Mouse (Mus musculus) urinary bladder, adult 2 months (tissue): Measurements from ENCODE around the gene Thsd4. TPM values are rescaled to one million over a fixed set of nuclear protein-coding genes. Genes with fewer than 3 reads are reported as not detected.

Experiments used
- DNase-seq: peaks from one replicate; pipeline ENCODE4 v3.0.0; 2022; ENCODE audit warnings: low spot score
- polyA plus RNA-seq: library from polyadenylated mRNA; depleted of rRNA; stranded (reverse); fragments of >200 nt; gene quantifications from 2 replicates; pipeline ENCODE4 v1.2.3, GENCODE M21; 2012

Gene Thsd4
- polyA plus RNA-seq, 1 experiment, result 19.5 TPM

DNA sequence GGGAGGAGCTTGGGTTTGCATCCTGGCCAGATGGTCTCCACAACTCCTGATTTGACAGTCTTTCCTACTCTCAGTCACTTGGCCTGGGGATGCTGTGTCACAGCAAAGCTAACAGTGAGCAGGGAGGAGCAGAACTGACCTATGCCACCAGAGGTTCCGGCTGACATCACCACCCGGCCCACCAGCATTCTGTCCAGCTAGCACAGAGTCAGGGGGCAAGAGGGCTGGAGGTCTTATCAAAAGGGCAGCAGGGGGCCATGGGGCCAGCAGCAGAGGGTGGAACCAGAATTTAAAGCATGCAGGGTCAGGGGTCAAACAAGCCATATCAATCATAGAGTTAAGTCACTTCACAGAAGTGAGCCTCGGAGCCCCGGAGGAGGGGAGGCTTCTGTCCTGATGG is 4.7 kb downstream of the Thsd4 start:
- no peak for DNase-seq

DNA sequence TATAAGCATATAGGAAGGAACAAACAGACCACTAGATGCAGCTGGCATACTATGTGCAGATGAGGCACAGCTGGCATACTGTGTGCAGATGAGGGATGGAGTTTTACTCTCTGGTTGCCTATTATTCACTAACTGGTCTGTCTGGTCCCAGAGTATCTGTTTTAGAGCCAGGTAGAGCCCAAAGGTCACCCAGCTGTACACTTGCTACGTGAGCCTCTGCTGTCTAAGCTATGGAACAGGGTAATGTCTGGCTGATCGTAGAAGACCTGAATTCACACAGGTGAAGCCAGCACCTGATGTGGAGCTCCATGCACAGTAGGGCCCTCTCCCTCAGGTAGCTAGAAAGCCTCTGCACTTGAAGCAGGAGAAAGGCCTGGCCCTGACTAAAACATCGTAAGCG is 5.5 kb downstream of the Thsd4 start:
- no peak for DNase-seq

DNA sequence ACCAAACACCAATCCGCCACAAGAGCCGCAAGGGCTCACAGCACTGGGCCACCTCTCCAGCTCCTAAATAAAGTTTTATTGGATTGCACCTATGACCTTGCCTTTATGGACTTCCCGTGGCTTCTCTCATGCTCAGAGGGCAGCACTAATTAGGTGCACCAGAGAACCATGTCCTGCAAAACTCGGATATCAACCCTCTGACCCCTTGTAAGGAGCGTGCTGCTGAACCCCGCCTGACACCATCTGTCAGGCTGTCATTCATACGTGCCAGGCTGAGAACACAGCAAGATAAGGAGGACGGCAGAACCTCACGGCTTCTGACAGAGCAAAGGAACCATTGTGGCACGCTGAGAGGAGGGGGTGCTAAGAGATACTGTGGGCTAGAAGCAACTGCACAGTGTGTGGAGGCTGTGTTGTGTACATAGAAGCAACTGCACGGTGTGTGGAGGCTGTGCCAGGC is 8.5 kb downstream of the Thsd4 start:
- DNase-seq, result no peak

DNA sequence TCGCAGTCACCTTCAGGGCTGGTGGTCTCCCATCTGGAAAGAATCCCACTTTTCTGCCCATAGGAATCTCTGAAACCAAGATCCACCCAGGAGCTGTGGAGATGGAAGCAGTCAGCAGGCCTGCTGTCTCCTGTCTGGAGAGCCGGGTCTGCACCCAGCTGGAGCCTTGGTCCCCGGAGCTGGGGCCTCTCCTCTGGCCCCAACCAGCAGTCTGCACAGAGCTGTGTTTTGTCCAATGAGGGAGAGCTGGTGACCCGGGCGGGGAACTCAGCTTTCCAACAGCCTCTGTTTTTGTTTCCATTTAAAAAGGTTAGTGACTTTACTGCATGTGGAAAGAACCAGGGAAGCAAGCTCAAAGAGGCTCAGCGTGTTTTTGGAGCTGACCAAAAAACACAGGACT is 11.0 kb downstream of the Thsd4 start:
- no peak for DNase-seq

GRCm38 (mm10) chr9:60506136-60506535 is 15.7 kb downstream of the Thsd4 start:
- no peak for DNase-seq

DNA sequence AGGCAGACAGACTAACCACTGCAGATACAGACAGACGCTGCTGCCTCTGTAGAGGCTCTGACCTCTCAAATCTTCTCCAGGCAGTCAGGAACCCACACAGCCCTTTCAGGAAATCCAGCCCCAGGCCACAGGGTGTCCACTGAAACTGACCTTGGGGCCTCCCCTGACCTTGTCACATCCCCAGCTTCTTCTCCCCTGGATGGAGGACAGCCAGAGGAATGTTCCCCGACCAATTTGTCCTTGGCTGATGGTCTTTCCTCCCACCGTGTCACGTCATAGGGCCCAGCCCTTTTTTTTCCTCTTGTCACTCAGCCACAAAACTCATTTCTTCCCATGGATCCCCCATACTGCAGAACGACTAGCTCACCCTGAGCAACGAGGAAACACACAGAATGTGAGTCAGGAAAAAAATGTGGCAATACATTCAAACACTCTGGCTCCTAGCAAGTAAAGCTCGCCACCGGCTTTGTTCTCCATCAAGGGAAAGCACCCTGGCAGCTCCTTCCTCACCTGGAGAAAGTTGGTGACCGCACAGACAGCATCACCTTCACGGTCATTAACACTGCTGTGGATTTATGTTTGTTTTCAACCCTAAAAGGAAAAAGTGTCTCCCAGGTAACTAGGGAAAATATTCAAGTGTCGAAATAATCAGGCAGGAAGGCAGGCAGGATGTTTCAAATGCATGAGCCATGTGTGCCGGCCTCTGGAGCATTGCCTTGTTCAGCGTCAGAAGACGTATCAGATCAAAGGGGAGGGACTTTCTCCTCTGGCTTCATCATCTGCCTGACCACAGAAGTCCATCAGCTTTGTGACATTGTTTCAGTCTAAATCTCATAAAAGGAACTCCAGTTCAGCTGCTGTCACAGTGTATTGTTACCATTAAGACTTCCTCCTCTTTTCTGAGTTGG is 17.2 kb downstream of the Thsd4 start:
- DNase-seq, result no peak

- DNase-seq, result peak; percentile 21
Measured at GRCm38 (mm10) chr9:60502220-60502619, 19.6 kb downstream of the Thsd4 start.

DNA sequence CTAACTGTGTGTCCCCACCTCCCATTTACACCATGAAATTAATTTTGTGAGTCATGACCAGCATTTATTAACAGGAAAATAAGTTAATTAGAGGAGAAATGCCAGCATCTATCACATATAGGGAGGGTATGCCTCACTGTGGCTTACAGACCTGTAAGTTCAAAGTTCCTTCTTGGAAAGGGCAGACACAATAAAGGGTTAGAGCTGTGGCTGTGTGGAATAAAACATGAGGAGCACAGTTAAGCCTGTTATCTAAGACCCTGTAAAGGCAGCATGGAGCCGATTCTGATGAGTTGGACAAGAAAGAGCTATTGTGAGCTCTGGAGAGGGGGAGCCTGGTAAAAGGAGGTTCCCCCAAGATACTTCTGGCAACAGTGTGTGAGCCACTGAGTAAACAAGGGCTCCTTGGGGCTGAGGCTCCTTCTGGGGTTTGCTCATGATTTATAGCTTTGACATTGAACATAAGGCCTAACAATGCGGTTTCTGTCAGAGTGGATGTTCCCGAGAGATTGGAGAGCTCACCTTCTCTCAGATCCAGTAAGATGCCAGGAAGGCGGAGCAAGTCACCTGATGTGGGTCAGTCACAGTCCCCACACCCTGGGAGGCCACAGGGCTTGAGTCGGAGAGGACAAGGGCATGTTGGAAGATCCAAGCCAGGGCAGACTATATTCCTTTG is 20.2 kb downstream of the Thsd4 start:
- DNase-seq, result no peak

GRCm38 (mm10) chr9:60492275-60492974 is 29.4 kb downstream of the Thsd4 start:
- DNase-seq, result no peak

GRCm38 (mm10) chr9:60491489-60492100 is 30.3 kb downstream of the Thsd4 start:
- no peak for DNase-seq

GRCm38 (mm10) chr9:60491079-60491478 is 30.8 kb downstream of the Thsd4 start:
- no peak for DNase-seq

GRCm38 (mm10) chr9:60488816-60489215 is 33.0 kb downstream of the Thsd4 start:
- no peak for DNase-seq

DNA sequence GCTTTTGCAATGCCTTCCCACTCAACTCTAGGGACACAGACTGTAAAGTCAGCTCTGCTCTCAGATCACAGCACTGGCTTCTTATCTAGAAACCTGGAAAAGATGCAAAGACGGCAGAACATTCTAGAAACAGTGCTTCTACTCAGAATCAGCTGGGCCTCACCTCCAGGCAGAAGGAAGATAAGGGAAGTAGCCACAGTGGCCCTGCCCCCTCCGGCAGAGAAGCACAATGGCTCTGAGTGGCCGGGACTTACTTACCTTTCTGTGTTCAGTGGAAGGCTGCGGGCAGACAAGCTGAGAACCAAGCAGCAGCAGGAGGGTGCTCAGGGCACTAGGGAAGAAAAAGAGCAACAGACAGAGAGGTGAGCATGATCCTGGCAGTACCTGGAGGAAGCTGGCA is 39.7 kb downstream of the Thsd4 start:
- DNase-seq, result no peak

DNA sequence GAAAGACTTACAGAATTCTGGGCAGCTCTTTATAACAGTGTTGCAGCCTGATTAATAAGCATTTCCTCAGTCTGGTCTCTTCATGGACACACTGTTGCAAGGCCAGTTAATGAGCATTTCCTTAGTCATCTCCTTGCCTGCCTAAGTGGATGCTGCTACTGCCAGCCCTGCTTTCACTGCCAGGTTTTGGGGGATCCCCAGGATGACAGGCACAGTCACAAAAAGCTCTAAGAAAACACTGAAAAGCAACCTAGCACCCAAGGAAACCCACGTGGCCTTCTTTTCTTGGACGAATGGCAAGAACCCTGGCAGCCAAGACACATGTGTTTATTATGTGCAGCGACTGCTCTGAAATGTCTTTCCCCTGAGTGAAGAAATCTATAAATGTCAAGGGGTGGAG is 41.8 kb downstream of the Thsd4 start:
- DNase-seq, result no peak

DNA sequence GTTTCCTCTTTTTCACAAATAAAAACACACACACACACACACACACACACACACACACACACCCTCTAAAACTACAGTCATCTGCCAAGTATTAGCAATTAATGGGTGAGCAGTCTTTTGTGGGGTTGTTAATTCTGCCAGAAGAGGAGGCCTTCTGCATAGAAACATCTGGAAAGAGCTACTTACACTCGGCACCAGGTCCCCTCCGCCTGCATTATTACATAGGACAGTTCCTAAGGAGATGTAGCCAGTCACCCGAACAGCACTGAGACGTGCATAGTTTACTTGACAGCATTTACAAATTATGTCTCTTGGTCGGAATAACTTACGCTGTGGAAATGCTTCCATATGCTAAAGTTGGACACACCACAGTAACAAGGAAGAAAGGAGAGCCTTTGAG is 43.0 kb downstream of the Thsd4 start:
- DNase-seq, result no peak

DNA sequence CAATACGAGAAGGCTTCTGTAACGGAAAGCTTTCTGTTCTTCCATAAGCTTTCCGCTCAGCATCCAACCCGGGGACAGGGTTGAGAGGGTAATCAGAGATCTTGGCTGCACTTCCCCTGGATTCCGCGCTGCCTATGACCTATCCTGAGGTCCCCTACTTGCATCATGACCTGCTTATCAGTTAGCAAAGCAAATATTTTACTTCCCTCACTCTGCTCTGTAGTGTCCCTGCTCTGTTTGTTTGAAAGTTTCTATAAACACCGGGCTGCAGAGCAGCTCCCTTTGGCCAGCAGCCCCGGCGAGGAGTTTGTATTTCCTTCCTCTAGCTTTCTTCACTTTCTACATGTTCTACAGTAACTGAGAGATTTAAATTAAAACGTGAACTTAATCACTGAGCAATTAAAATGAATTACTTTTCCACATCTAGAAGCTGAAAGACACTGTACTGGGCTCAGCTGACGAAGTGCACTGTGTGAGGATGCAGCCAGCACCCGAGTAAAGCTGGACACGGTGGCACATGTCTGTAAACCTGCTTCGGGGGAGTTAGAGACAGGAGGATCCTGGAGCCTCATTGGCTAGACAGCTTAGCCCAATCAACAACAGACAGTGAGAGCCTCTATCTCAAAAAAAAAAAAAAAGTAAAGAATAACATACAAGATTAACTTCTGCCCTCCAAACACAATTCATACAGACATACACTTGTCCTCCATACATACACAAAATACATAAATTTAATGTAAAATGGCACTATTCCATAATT is 43.7 kb downstream of the Thsd4 start:
- no peak for DNase-seq

- no peak for DNase-seq
Measured at GRCm38 (mm10) chr9:60460010-60460982, 61.5 kb downstream of the Thsd4 start.

DNA sequence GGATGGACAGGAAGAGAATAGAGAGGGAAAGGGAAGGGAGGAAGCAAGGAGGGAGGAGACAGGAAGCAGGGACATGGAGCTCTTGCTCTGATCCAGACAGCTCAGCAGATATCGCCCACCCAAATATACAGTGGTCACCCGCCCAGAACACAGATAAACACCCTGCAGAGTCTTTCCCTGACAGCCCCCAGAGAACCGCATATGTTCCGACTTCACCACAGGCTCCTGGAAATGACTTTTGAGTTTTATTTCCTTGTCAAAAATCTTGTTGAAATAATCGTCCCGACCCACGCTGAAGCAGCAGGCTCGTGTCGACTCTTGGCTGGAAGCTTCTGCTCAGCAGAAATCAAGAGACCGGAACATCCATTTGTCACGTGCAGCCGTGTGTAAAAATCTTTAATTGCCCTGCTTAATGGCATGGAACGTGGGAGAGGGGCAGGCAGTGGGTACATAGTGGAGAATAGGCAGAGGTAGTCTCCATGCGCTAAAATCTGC is 63.3 kb downstream of the Thsd4 start:
- DNase-seq, result no peak

- no peak for DNase-seq
Measured at GRCm38 (mm10) chr9:60457359-60458210, 64.3 kb downstream of the Thsd4 start.
